Mouse (Mus musculus): ENCODE results near the gene Vps52.

Gene Vps52

GRCm38 (mm10) chr17:33959948-33960347 is 4.3 kb downstream of the Vps52 start:
- CTCF ChIA-PET = interaction anchor here in 1 of 4 experiments (1.2 kb wide), 1 partner anchor 17 kb away, joined by 3 read pairs; no protein-coding TSS in a partner anchor
- POLR2A ChIA-PET = interaction anchor here in 3 of 4 experiments (1.0 to 3.4 kb wide), 6 partner anchors 8 to 1319 kb away, joined by 3 to 20 read pairs (median 6); partner anchors contain the start of gene B3galt4 (in 2 of the 3)

- POLR2A ChIA-PET = interaction anchor here in 3 of 4 experiments (0.6 to 3.4 kb wide), 10 partner anchors 8 to 1283 kb away, joined by 3 to 20 read pairs (median 4); partner anchors contain the start of gene B3galt4 (in 3 of the 3)
- CTCF ChIA-PET = interaction anchor here in 1 of 4 experiments (1.3 to 1.4 kb wide), 2 partner anchors 1307 to 1339 kb away, joined by 4 to 5 read pairs; no protein-coding TSS in a partner anchor
These were observed 7.3 kb downstream of the Vps52 start for GRCm38 (mm10) chr17:33962876-33963275.

GRCm38 (mm10) chr17:33965082-33965845 is 9.7 kb downstream of the Vps52 start:
- ChIA-PET CTCF (interaction anchor here in 3 of 4 experiments (0.6 to 6.0 kb wide), 12 partner anchors 9 to 1339 kb away, joined by 3 to 70 read pairs (median 4); partner anchors contain the start of genes Daxx (in 1 of the 3), Rps18 (in 1 of the 3) and Vps52 (in 1 of the 3)), POLR2A (interaction anchor here (1.1 to 9.6 kb wide), 12 partner anchors 9 to 1339 kb away, joined by 3 to 108 read pairs (median 6); partner anchors contain the start of genes Rps18 (in 4 of the 4), Vps52 (in 4 of the 4) and B3galt4 (in 3 of the 4))

GRCm38 (mm10) chr17:33965846-33966550 is 10.4 kb downstream of the Vps52 start:
- POLR2A ChIA-PET = interaction anchor here (0.5 to 9.6 kb wide), 12 partner anchors 9 to 1338 kb away, joined by 3 to 108 read pairs (median 6); partner anchors contain the start of genes Rps18 (in 4 of the 4), Vps52 (in 4 of the 4) and B3galt4 (in 3 of the 4)
- CTCF ChIA-PET = interaction anchor here (0.6 to 6.0 kb wide), 15 partner anchors 10 to 1908 kb away, joined by 3 to 70 read pairs (median 4); partner anchors contain the start of genes Daxx (in 1 of the 4), Rps18 (in 1 of the 4) and Vps52 (in 1 of the 4)

- CTCF ChIA-PET = interaction anchor here (0.6 to 6.0 kb wide), 64 partner anchors 9 to 1335 kb away, joined by 3 to 70 read pairs (median 4); partner anchors contain the start of genes Rps18 (in 4 of the 4), Vps52 (in 4 of the 4), B3galt4 (in 2 of the 4) and Col11a2 (in 2 of the 4)
These were observed 12.9 kb downstream of the Vps52 start for GRCm38 (mm10) chr17:33968489-33968888.

GRCm38 (mm10) chr17:33968927-33969326 is 13.3 kb downstream of the Vps52 start:
- CTCF ChIA-PET = interaction anchor here (0.6 to 6.0 kb wide), 58 partner anchors 8 to 1334 kb away, joined by 3 to 70 read pairs (median 4); partner anchors contain the start of genes Rps18 (in 4 of the 4), Vps52 (in 4 of the 4), B3galt4 (in 2 of the 4) and Col11a2 (in 2 of the 4)
- POLR2A ChIA-PET = interaction anchor here (0.8 to 9.6 kb wide), 34 partner anchors 9 to 1331 kb away, joined by 3 to 108 read pairs (median 5); partner anchors contain the start of genes Rps18 (in 4 of the 4), Vps52 (in 4 of the 4), B3galt4 (in 3 of the 4) and H2-DMa (in 2 of the 4)

More at GRCm38 (mm10) chr17:33968489-33968888, 12.9 kb downstream of the Vps52 start:
- POLR2A ChIA-PET = interaction anchor here (0.8 to 9.6 kb wide), 30 partner anchors 9 to 187 kb away, joined by 3 to 108 read pairs (median 5); partner anchors contain the start of genes Rps18 (in 4 of the 4), Vps52 (in 4 of the 4), B3galt4 (in 3 of the 4) and H2-DMa (in 2 of the 4)

GRCm38 (mm10) chr17:33969394-33969793 is 13.8 kb downstream of the Vps52 start:
- POLR2A ChIA-PET = interaction anchor here in 2 of 4 experiments (0.7 to 9.6 kb wide), 17 partner anchors 8 to 1331 kb away, joined by 3 to 108 read pairs (median 5); partner anchors contain the start of genes B3galt4 (in 2 of the 2), Rps18 (in 2 of the 2), Vps52 (in 2 of the 2) and Pfdn6 (in 1 of the 2)
- CTCF ChIA-PET = interaction anchor here (0.7 to 6.0 kb wide), 25 partner anchors 9 to 1334 kb away, joined by 3 to 70 read pairs (median 6); partner anchors contain the start of genes Rps18 (in 2 of the 4), Vps52 (in 2 of the 4), B3galt4 (in 1 of the 4) and Rxrb (in 1 of the 4)

GRCm38 (mm10) chr17:33972691-33973090 is 17.1 kb downstream of the Vps52 start:
- ChIA-PET POLR2A (interaction anchor here (0.6 to 9.6 kb wide), 33 partner anchors 9 to 1297 kb away, joined by 3 to 108 read pairs (median 4); partner anchors contain the start of genes Rps18 (in 4 of the 4), Vps52 (in 4 of the 4), B3galt4 (in 3 of the 4) and H2-DMa (in 1 of the 4)), CTCF (interaction anchor here (0.6 to 3.1 kb wide), 25 partner anchors 9 to 1329 kb away, joined by 3 to 28 read pairs (median 4); partner anchors contain the start of gene Rps18 (in 1 of the 4))

GRCm38 (mm10) chr17:33973572-33973971 is 18.0 kb downstream of the Vps52 start:
- ChIA-PET POLR2A (interaction anchor here (0.6 to 9.6 kb wide), 19 partner anchors 8 to 1296 kb away, joined by 3 to 108 read pairs (median 7); partner anchors contain the start of genes Rps18 (in 4 of the 4), Vps52 (in 4 of the 4), B3galt4 (in 3 of the 4) and H2-K1 (in 1 of the 4)), CTCF (interaction anchor here in 3 of 4 experiments (0.6 to 3.1 kb wide), 14 partner anchors 8 to 1328 kb away, joined by 3 to 28 read pairs (median 5); partner anchors contain the start of gene Rps18 (in 1 of the 3))

GRCm38 (mm10) chr17:33977861-33978557 is 22.4 kb downstream of the Vps52 start:
- CTCF ChIA-PET = interaction anchor here (0.6 to 2.3 kb wide), 11 partner anchors 9 to 1462 kb away, joined by 3 to 18 read pairs (median 5); no protein-coding TSS in a partner anchor
- POLR2A ChIA-PET = interaction anchor here in 3 of 4 experiments (0.6 to 7.4 kb wide), 28 partner anchors 9 to 1728 kb away, joined by 3 to 39 read pairs (median 4); partner anchors contain the start of genes Rps18 (in 3 of the 3), Rxrb (in 3 of the 3), Slc39a7 (in 3 of the 3) and Vps52 (in 3 of the 3)

GRCm38 (mm10) chr17:33978631-33979031 is 23.0 kb downstream of the Vps52 start:
- ChIA-PET CTCF (interaction anchor here in 3 of 4 experiments (0.6 to 2.3 kb wide), 9 partner anchors 10 to 1490 kb away, joined by 3 to 18 read pairs (median 5); no protein-coding TSS in a partner anchor), POLR2A (interaction anchor here in 3 of 4 experiments (0.6 to 7.4 kb wide), 31 partner anchors 9 to 890 kb away, joined by 3 to 39 read pairs (median 4); partner anchors contain the start of genes Rps18 (in 3 of the 3), Rxrb (in 3 of the 3), Slc39a7 (in 3 of the 3) and Vps52 (in 3 of the 3))

- POLR2A ChIA-PET = interaction anchor here in 3 of 4 experiments (0.6 to 7.4 kb wide), 35 partner anchors 10 to 191 kb away, joined by 3 to 39 read pairs (median 4); partner anchors contain the start of genes Ndufa7 (in 3 of the 3), Rps18 (in 3 of the 3), Rps28 (in 3 of the 3) and Vps52 (in 3 of the 3)
- CTCF ChIA-PET = interaction anchor here (0.8 to 3.2 kb wide), 10 partner anchors 11 to 1489 kb away, joined by 3 to 29 read pairs (median 6); partner anchors contain the start of genes Rxrb (in 1 of the 4) and Slc39a7 (in 1 of the 4)
These were observed 24.0 kb downstream of the Vps52 start for GRCm38 (mm10) chr17:33979512-33980050.

GRCm38 (mm10) chr17:33980181-33981035 is 24.8 kb downstream of the Vps52 start:
- POLR2A ChIA-PET = interaction anchor here in 3 of 4 experiments (0.6 to 7.4 kb wide), 39 partner anchors 8 to 190 kb away, joined by 3 to 39 read pairs (median 4); partner anchors contain the start of genes Ndufa7 (in 3 of the 3), Rps18 (in 3 of the 3), Rps28 (in 3 of the 3) and Rxrb (in 3 of the 3)
- CTCF ChIA-PET = interaction anchor here (0.6 to 3.2 kb wide), 20 partner anchors 8 to 1488 kb away, joined by 3 to 29 read pairs (median 5); partner anchors contain the start of genes Rps18 (in 1 of the 4), Rxrb (in 1 of the 4), Slc39a7 (in 1 of the 4) and Vps52 (in 1 of the 4)

All from embryonic stem cell, embryonic (primary cell).